Mouse (Mus musculus): ENCODE results near the gene 1700088E04Rik. TPM values are rescaled to one million over a fixed set of nuclear protein-coding genes. Genes with fewer than 3 reads are reported as not detected.

Gene 1700088E04Rik
- total and polyA plus RNA-seq, 3 experiments: 1.8 to 3.8 (median 2.6) TPM

- Histone ChIP-seq H3K4me3 (no peak overlapping the region), H3K4me1 (ENCODE audit: control insufficient read depth, insufficient read depth, low read length) (peaks cover 5% of the 10 kb centered on the region), H3K79me2 (replicated peaks; ENCODE audit: control insufficient read depth, insufficient read depth, low read length) (0 out of 2 replicates have a peak, but pooled peaks cover 2% of the 10 kb centered on the region), H3K36me3 (ENCODE audit: control insufficient read depth, insufficient read depth, low read length) (peaks cover 2% of the 10 kb centered on the region; the same call in 1 of the 2 replicates), H3K27me3 (ENCODE audit: control insufficient read depth, insufficient read depth, low read length) (no peaks in the 10 kb centered on the region), H3K27ac (no peak overlapping the region), H3K9ac (ENCODE audit: low read depth, low read length) (no peak overlapping the region)
- 83% methylated on average over 6 of the region's 6 CpGs for WGBS
- no peak for TF ChIP-seq CTCF (IDR thresholded peaks at IDR 0.05)
- TF ChIP-seq POLR2A (IDR thresholded peaks at IDR 0.05; ENCODE audit: insufficient read depth, low read depth, low read length): no peak
- TF ChIP-seq EP300 (IDR thresholded peaks at IDR 0.05; ENCODE audit: insufficient read depth, low read depth, low read length): no peak
- DNase-seq: no peak
- intact Hi-C loops (cut with DNase I): no loop called here
Observed at GRCm38 (mm10) chr15:79092284-79092683, 48.8 kb downstream of the 1700088E04Rik start.

GRCm38 (mm10) chr15:79079567-79079966 is 61.5 kb downstream of the 1700088E04Rik start:
- no peak overlapping the region for H3K27ac ChIP-seq
- 96% methylated on average over 7 of the region's 7 CpGs for WGBS
- peaks cover 3% of the 10 kb centered on the region; the same call in 1 of the 2 replicates for H3K36me3 ChIP-seq (ENCODE audit: control insufficient read depth, insufficient read depth, low read length)
- H3K4me1 ChIP-seq (ENCODE audit: control insufficient read depth, insufficient read depth, low read length): no peaks in the 10 kb centered on the region; the same call in 1 of the 2 replicates
- no peak overlapping the region for H3K9ac ChIP-seq (ENCODE audit: low read depth, low read length)
- no peaks in the 10 kb centered on the region for H3K27me3 ChIP-seq (ENCODE audit: control insufficient read depth, insufficient read depth, low read length)
- intact Hi-C loops (cut with DNase I): no loop called here
- no peak for DNase-seq
- TF ChIP-seq POLR2A (IDR thresholded peaks at IDR 0.05; ENCODE audit: insufficient read depth, low read depth, low read length) (no peak), EP300 (IDR thresholded peaks at IDR 0.05; ENCODE audit: insufficient read depth, low read depth, low read length) (no peak), CTCF (IDR thresholded peaks at IDR 0.05) (no peak)
- H3K4me3 ChIP-seq: no peak overlapping the region
- H3K79me2 ChIP-seq (replicated peaks; ENCODE audit: control insufficient read depth, insufficient read depth, low read length): no peaks in the 10 kb centered on the region; the same call in 1 of the 2 replicates

Other genes starting within 250 kb of the 1700088E04Rik start
- gene Gm49510, start 241.6 kb downstream of the 1700088E04Rik start, total RNA-seq (2021): not detected
- gene Gm49510, start 241.6 kb downstream of the 1700088E04Rik start, polyA plus RNA-seq (2012; rRNA removed): 0.04 TPM in 1 of 2 replicates, not detected in the other
- 1 to 10 TPM; 2.6 to 3.3 TPM for gene Sh3bp1, start 241.5 kb downstream of the 1700088E04Rik start, total RNA-seq (2021)
- gene Sh3bp1, start 241.5 kb downstream of the 1700088E04Rik start, polyA plus RNA-seq (2012; rRNA removed): 12.6 and 19.2 TPM in 2 replicates
- under 1 TPM; 0.81 to 0.86 TPM for gene Pdxp, start 227.3 kb downstream of the 1700088E04Rik start, total RNA-seq (2021)
- 2.0 and 2.9 TPM in 2 replicates for gene Pdxp, start 227.3 kb downstream of the 1700088E04Rik start, polyA plus RNA-seq (2012; rRNA removed)
- 100 to 1,000 TPM; 174 to 176 TPM for gene Lgals1, start 214.5 kb downstream of the 1700088E04Rik start, total RNA-seq (2021)
- 425 and 497 TPM in 2 replicates for gene Lgals1, start 214.5 kb downstream of the 1700088E04Rik start, polyA plus RNA-seq (2012; rRNA removed)
- 10 to 100 TPM; 13.8 to 17.4 TPM for gene Nol12, start 206.3 kb downstream of the 1700088E04Rik start, total RNA-seq (2021)
- 9.9 and 13.1 TPM in 2 replicates for gene Nol12, start 206.3 kb downstream of the 1700088E04Rik start, polyA plus RNA-seq (2012; rRNA removed)
- gene Triobp, start 193.5 kb downstream of the 1700088E04Rik start, total RNA-seq (2021): 10 to 100 TPM; 24.4 to 30.9 TPM
- gene Triobp, start 193.5 kb downstream of the 1700088E04Rik start, polyA plus RNA-seq (2012; rRNA removed): 22.0 and 26.7 TPM in 2 replicates
- gene H1f0, start 112.8 kb downstream of the 1700088E04Rik start, total RNA-seq (2021): 10 to 100 TPM; 73.3 to 82.4 TPM
- gene H1f0, start 112.8 kb downstream of the 1700088E04Rik start, polyA plus RNA-seq (2012; rRNA removed): 54.2 and 66.4 TPM in 2 replicates
- gene Galr3, start 99.4 kb downstream of the 1700088E04Rik start, total RNA-seq (2021): not detected
- not detected in 2 replicates for gene Galr3, start 99.4 kb downstream of the 1700088E04Rik start, polyA plus RNA-seq (2012; rRNA removed)
- 1 to 10 TPM; 5.5 to 8.5 TPM for gene Ankrd54, start 78.4 kb downstream of the 1700088E04Rik start, total RNA-seq (2021)
- gene Ankrd54, start 78.4 kb downstream of the 1700088E04Rik start, polyA plus RNA-seq (2012; rRNA removed): 12.2 and 14.2 TPM in 2 replicates
- gene Eif3l, start 66.1 kb downstream of the 1700088E04Rik start, total RNA-seq (2021): 10 to 100 TPM; 63.9 to 69.2 TPM
- 90.3 and 116 TPM in 2 replicates for gene Eif3l, start 66.1 kb downstream of the 1700088E04Rik start, polyA plus RNA-seq (2012; rRNA removed)
- 10 to 100 TPM; 43.0 to 45.7 TPM for gene Micall1, start 32.4 kb downstream of the 1700088E04Rik start, total RNA-seq (2021)
- 39.3 and 58.7 TPM in 2 replicates for gene Micall1, start 32.4 kb downstream of the 1700088E04Rik start, polyA plus RNA-seq (2012; rRNA removed)
- gene Polr2f, start 244 bp downstream of the 1700088E04Rik start, total RNA-seq (2021): 100 to 1,000 TPM; 126 to 145 TPM
- gene Polr2f, start 244 bp downstream of the 1700088E04Rik start, polyA plus RNA-seq (2012; rRNA removed): 48.6 and 50.9 TPM in 2 replicates
- 1 to 10 TPM; 1.1 to 1.3 TPM for gene Sox10, start 24.0 kb upstream of the 1700088E04Rik start, total RNA-seq (2021)
- gene Sox10, start 24.0 kb upstream of the 1700088E04Rik start, polyA plus RNA-seq (2012; rRNA removed): 4.5 and 4.9 TPM in 2 replicates
- gene Pick1, start 87.9 kb upstream of the 1700088E04Rik start, total RNA-seq (2021): 10 to 100 TPM; 21.3 to 24.0 TPM
- 27.7 and 35.5 TPM in 2 replicates for gene Pick1, start 87.9 kb upstream of the 1700088E04Rik start, polyA plus RNA-seq (2012; rRNA removed)
- gene Gm49486, start 88.1 kb upstream of the 1700088E04Rik start, total RNA-seq (2021): 1 to 10 TPM in 1 of 2 experiments, under 1 TPM in 1; 0.61 to 1.4 TPM
- gene Gm49486, start 88.1 kb upstream of the 1700088E04Rik start, polyA plus RNA-seq (2012; rRNA removed): 0.39 and 0.59 TPM in 2 replicates
- under 1 TPM; 0.16 to 0.39 TPM for gene Slc16a8, start 113.5 kb upstream of the 1700088E04Rik start, total RNA-seq (2021)
- 0.12 and 0.57 TPM in 2 replicates for gene Slc16a8, start 113.5 kb upstream of the 1700088E04Rik start, polyA plus RNA-seq (2012; rRNA removed)
- gene Baiap2l2, start 144.3 kb upstream of the 1700088E04Rik start, total RNA-seq (2021): under 1 TPM; 0.78 to 0.84 TPM
- gene Baiap2l2, start 144.3 kb upstream of the 1700088E04Rik start, polyA plus RNA-seq (2012; rRNA removed): 0.70 and 2.9 TPM in 2 replicates
- gene Pla2g6, start 187.1 kb upstream of the 1700088E04Rik start, total RNA-seq (2021): 10 to 100 TPM; 10.7 to 11.0 TPM
- 11.7 and 14.0 TPM in 2 replicates for gene Pla2g6, start 187.1 kb upstream of the 1700088E04Rik start, polyA plus RNA-seq (2012; rRNA removed)
- gene Maff, start 205.4 kb upstream of the 1700088E04Rik start, total RNA-seq (2021): 10 to 100 TPM in 1 of 2 experiments, 1 to 10 TPM in 1; 9.3 to 13.7 TPM
- 3.4 and 4.3 TPM in 2 replicates for gene Maff, start 205.4 kb upstream of the 1700088E04Rik start, polyA plus RNA-seq (2012; rRNA removed)